Mouse (Mus musculus) hindbrain, embryonic 15.5 days (tissue): ENCODE measurements around the gene P2ry2. TPM values are rescaled to one million over a fixed set of nuclear protein-coding genes. Genes with fewer than 3 reads are reported as not detected.

Experiments used
- ATAC-seq: fragments of 200-750 bp; cut with Nextera tagmentation; 2 replicates; pipeline ENCODE4 v1.8.0; 2017; ENCODE audit warnings: low read depth, moderate number of reproducible peaks, moderate TSS enrichment; ENCODE audit not compliant: low FRiP score
- H3K27ac ChIP-seq: fragments of 300-500 bp; sonication (generic); replicated peaks from 2 replicates; pipeline ENCODE4 v1.5.1; 2015; ENCODE audit warnings: mild to moderate bottlenecking, inconsistent platforms
- H3K27me3 ChIP-seq: fragments of 300-500 bp; sonication (generic); 2 replicates; pipeline ENCODE4 v1.6.1; 2015; ENCODE audit warnings: control low read depth, inconsistent platforms
- H3K36me3 ChIP-seq: fragments of 300-500 bp; sonication (generic); 2 replicates; pipeline ENCODE4 v1.6.1; 2015; ENCODE audit warnings: control low read depth, inconsistent platforms
- H3K4me1 ChIP-seq: fragments of 300-500 bp; sonication (generic); replicated peaks from 2 replicates; pipeline ENCODE4 v1.6.1; 2015; ENCODE audit warnings: control low read depth, inconsistent platforms
- H3K4me2 ChIP-seq: fragments of 300-500 bp; sonication (generic); 2 replicates; pipeline ENCODE4 v1.6.1; 2015; ENCODE audit warnings: moderate library complexity, mild to moderate bottlenecking, inconsistent platforms
- H3K4me3 ChIP-seq: fragments of 300-500 bp; sonication (generic); 2 replicates; pipeline ENCODE4 v1.5.1; 2015; ENCODE audit warnings: mild to moderate bottlenecking, inconsistent platforms
- H3K9ac ChIP-seq: fragments of 300-500 bp; sonication (generic); 2 replicates; pipeline ENCODE4 v1.6.1; 2015; ENCODE audit warnings: inconsistent platforms
- H3K9me3 ChIP-seq: fragments of 300-500 bp; sonication (generic); 2 replicates; pipeline ENCODE4 v1.6.1; 2016; ENCODE audit warnings: control low read depth, inconsistent platforms
- WGBS: fragments of 180-500 bp; shearing (Covaris S2); methylation state at CpG from one replicate; pipeline ENCODE4 v1.1.7; 2015; 5-methylcytosine and 5-hydroxymethylcytosine counted together
- polyA plus RNA-seq: library from polyadenylated mRNA; unstranded; fragments of >200 nt; fragmentation: Nextera tagmentation; extraction: Ambion mirVana; gene quantifications from 2 replicates; pipeline ENCODE4 v1.2.1, GENCODE M21; 2015

Gene P2ry2
- polyA plus RNA-seq, 1 experiment from 2014 or later = 0.39 TPM

DNA sequence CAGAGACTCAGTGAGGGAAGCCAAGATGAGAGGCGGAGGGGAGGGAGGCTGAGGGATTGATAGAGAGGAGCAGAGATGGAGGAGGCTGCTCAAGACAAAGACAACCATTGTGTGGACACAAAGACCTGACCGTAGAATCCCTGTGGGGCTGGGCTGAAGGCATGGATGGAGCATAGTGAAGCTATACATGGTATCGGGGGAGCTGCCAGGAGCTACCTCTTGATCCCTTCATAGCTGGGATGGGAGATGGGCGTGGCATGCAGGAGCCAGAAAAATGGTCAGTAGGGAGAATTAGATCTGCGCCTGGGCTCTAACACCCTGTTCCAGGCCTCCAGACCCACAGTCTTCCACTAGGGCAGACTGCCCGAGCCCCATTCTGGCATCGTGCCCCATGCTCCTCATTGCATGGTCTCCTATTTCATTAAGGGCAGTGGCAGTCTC, 4.4 kb upstream of the P2ry2 start:
- H3K4me1 ChIP-seq = peaks cover 12% of the 10 kb centered on the region
- H3K27me3 ChIP-seq = peaks cover 12% of the 10 kb centered on the region
- ATAC-seq = peak; percentile 66; the same call in 1 of the 2 replicates
- no peak overlapping the region for H3K9ac ChIP-seq
- no peaks in the 10 kb centered on the region for H3K36me3 ChIP-seq
- no peak overlapping the region for H3K4me2 ChIP-seq
- peak overlapping the region; percentile 30 for H3K27ac ChIP-seq
- 46% methylated on average over 7 of the region's 7 CpGs for WGBS
- no peak overlapping the region for H3K4me3 ChIP-seq
- H3K9me3 ChIP-seq = no peaks in the 10 kb centered on the region

DNA sequence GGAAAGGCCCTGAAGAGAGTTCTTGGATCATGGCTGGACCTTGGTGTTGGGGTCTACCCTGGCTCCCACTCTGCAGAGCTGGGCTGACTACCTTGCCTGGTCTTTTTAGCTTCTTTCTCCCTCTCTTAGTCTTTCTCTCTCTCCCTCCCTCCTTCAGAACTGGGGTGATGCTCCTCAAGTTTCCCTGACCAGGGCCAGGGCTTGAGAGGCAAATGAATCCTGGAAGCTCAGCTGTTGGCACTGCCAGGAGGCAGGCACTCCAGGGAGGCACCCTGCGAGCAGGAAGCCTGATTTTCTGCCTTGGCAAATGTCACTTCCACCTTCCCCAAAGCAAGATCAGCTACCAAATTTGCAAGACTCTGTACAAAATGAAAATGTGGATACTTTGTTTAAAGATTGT, 2.3 kb upstream of the P2ry2 start:
- Histone ChIP-seq H3K4me2 (no peak overlapping the region), H3K27ac (no peak overlapping the region), H3K4me1 (peaks cover 21% of the 10 kb centered on the region), H3K9me3 (no peaks in the 10 kb centered on the region), H3K27me3 (peaks cover 33% of the 10 kb centered on the region), H3K36me3 (no peaks in the 10 kb centered on the region), H3K9ac (no peak overlapping the region), H3K4me3 (no peak overlapping the region)
- ATAC-seq = no peak
- 67% methylated on average over 1 of the region's 1 CpGs for WGBS

DNA sequence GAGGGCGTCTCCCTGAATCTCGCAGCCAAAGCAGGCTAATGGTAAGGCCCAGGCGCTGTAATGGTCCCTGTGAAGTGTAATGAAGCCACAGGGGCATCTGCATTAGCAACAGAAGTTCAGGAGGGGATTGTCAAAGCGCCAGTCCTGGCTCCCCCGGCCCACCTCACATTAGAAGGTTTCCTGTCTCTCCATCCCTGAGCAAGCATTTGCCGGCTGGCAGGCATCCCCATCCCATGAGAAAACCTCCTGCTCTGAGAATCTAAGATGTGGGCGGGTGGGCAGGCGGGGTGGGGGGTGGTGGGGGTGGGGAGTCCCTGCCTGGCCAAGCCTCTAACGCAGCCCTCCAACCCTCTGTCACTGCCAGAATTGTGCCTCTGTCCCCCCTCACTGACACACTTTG, 1.4 kb upstream of the P2ry2 start:
- H3K36me3 ChIP-seq = no peaks in the 10 kb centered on the region
- peaks cover 42% of the 10 kb centered on the region for H3K27me3 ChIP-seq
- H3K9ac ChIP-seq = no peak overlapping the region
- no peak overlapping the region for H3K4me3 ChIP-seq
- no peaks in the 10 kb centered on the region for H3K9me3 ChIP-seq
- no peak for ATAC-seq
- peaks cover 21% of the 10 kb centered on the region for H3K4me1 ChIP-seq
- 16% methylated on average over 6 of the region's 9 CpGs for WGBS
- H3K4me2 ChIP-seq = no peak overlapping the region
- no peak overlapping the region for H3K27ac ChIP-seq

DNA sequence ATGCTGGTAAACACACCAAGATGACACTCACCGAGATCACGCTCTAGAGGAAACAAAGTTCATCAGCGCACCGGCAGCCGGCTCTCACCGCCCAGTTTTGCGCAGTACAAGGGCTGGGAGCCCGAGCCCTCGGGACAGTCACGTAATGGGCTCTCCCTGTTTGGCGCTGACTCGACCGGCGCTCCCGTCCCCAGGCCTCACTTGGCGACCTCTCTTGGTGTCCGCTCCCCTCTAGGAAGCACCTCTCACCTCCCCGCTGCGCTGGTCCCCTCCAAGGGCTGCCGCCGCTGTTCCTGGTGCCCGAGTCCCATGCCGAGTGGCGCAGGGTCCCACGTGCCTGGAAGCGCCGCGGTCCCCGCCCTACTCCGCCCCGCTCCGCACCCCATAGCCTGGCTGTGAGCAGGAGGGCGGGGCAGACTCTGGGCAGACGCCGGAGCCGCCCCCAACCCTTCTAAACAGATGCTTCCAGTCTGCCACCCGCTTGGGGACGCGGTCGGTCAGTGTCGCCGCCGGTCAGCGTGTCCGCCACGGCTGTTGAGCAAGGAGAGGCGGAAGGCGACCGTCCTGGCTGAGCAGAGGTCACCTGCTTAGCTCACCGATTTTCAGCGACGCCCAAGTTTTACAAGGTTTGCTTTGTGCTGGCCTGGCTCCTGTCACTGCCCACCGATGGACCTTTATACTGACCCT, 842 bp downstream of the P2ry2 start:
- Histone ChIP-seq H3K27me3 (peaks cover 42% of the 10 kb centered on the region), H3K4me1 (peaks cover 21% of the 10 kb centered on the region), H3K27ac (no peak overlapping the region), H3K4me3 (peak overlapping the region; percentile 46), H3K9me3 (no peaks in the 10 kb centered on the region), H3K4me2 (peak overlapping the region; percentile 96), H3K9ac (peak overlapping the region; percentile 39), H3K36me3 (no peaks in the 10 kb centered on the region)
- under 1% methylated on average over 40 of the region's 53 CpGs for WGBS
- ATAC-seq = peak; percentile 83

DNA sequence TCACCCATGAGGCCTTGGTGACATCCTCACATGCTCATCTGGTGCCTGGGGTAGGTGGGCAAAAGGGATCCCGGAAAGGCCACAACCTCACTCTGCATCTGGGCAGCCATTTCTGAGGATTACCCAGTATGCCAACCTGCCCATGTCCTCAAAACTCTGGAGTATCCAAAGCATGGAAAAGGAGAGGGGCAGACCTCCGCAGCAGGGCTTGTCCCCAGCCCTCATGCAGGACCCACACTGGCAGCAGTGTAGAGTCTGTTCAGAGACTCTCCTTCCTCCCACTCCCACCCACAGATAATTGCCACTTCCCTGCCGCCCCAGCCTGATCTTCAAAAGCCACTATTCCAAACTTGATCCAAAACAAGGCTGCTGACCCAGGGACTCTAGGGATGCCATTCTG, 1.9 kb downstream of the P2ry2 start:
- no peaks in the 10 kb centered on the region for H3K36me3 ChIP-seq
- H3K27me3 ChIP-seq = peaks cover 42% of the 10 kb centered on the region
- H3K4me3 ChIP-seq = no peak overlapping the region
- H3K27ac ChIP-seq = no peak overlapping the region
- WGBS = 76% methylated on average over 3 of the region's 3 CpGs
- peaks cover 21% of the 10 kb centered on the region for H3K4me1 ChIP-seq
- no peaks in the 10 kb centered on the region for H3K9me3 ChIP-seq
- no peak overlapping the region for H3K9ac ChIP-seq
- ATAC-seq = no peak
- no peak overlapping the region for H3K4me2 ChIP-seq

DNA sequence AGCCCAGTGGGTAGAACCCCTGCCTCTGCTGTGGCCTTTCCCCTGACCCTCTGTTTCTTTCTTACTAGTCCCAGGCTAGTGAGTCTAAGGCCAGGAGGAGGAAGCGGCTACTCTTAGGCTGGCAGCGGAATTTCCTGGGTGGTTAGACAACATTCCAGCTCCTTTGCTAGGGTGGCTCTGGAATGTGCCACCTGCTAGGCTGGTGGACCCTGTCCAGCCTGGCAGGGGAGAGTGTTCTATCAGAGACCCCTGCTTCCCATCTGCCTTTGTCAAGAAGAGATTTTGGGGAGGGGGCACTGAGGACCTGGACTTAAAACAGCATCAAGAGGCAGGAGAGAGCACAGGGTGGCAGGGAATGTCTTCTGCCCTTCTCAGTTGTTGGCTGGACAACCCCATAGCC, 6.5 kb downstream of the P2ry2 start:
- Histone ChIP-seq H3K4me1 (peaks cover under 1% of the 10 kb centered on the region; the same call in 1 of the 2 replicates), H3K9ac (no peak overlapping the region), H3K27ac (no peak overlapping the region), H3K27me3 (peaks cover 21% of the 10 kb centered on the region), H3K36me3 (no peaks in the 10 kb centered on the region), H3K9me3 (no peaks in the 10 kb centered on the region), H3K4me3 (no peak overlapping the region), H3K4me2 (no peak overlapping the region)
- 75% methylated on average over 2 of the region's 2 CpGs for WGBS
- ATAC-seq = no peak

DNA sequence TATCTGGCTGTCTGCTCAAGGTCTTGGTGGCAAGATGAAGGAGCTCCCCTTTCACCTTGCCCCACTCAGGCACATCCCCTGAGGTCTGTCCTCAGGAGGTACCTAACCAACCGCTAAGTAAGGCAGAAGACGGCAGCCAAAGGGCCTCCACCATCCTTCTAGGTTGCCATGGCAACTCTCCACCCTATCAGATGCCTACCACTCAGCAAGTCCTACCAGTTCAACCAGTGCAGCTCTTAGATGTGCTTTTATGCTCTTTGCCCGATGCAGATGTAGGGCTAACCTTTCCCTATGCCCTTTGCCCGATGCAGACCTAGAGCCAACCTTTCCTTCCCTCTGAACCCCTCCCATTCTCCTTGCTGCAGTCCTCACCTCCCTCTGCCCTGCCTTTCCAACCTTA, 7.5 kb downstream of the P2ry2 start:
- Histone ChIP-seq H3K4me3 (no peak overlapping the region), H3K4me2 (no peak overlapping the region), H3K36me3 (no peaks in the 10 kb centered on the region), H3K9ac (no peak overlapping the region), H3K27ac (no peak overlapping the region), H3K27me3 (peaks cover 10% of the 10 kb centered on the region), H3K4me1 (no peaks in the 10 kb centered on the region), H3K9me3 (no peaks in the 10 kb centered on the region)
- 53% methylated on average over 4 of the region's 4 CpGs for WGBS
- peak; percentile 19; the same call in 1 of the 2 replicates for ATAC-seq

DNA sequence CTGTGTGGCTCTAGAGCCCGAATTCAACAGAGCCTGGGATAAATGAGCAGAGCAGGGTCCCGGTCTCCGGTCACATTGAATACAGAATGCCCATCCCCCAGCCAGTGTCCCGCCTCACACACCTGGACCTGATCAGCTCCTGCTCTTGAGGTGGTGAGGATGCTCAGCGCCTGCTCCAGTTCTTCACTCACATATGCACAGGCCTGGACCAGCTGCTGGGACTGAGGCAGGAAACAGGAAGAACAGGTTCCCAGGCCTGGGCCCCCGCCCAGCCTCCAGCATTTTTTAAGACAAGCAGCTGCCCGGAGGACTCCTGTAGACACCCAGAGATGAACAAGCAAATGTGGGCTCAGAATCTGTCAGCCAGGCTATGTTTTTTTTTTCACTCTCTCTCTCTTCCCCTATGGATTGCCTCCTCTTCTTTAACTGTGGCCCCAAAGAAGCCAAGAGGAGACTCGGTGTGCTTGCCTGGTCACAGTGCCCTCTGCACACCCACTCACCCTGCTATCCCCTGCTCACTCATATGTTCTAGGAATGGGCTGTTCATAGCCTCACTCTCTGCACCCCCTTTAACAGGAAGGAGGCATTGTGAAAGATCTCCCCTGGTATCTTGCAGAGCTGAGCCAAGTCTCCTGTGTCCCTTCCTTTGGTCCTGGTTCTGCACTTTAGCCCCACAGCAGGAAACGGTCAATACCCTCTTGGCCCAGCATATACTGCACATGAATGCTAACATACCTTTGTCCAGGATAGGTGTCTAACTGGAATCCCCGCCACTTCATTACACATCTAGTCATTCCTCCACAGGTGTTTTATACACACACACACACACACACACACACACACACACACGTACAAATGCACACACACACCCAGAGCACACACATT, 9.0 kb downstream of the P2ry2 start:
- no peak overlapping the region for H3K9ac ChIP-seq
- no peak for ATAC-seq

DNA sequence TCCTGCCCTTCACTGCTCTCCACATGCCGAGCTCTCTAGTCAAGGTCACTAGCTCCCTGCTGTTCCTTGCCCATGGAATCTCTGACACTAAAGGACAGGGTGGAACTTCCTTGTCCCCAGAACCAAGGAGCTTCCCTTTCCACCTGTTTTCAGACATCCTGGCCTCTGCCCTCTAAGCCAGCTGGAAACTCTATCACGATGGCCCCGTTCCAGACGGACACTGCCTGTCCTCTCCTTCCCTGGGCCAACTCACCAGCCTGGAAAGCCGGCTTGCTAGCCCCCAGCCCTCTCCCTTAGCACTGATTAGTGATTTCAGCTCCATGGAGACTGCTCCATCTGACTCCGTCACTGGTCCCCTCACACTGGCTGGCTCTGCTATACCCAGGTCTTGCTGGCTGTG, 10.4 kb downstream of the P2ry2 start:
- H3K4me2 ChIP-seq = no peak overlapping the region
- no peaks in the 10 kb centered on the region for H3K36me3 ChIP-seq
- no peaks in the 10 kb centered on the region for H3K27me3 ChIP-seq
- no peak overlapping the region for H3K27ac ChIP-seq
- H3K9ac ChIP-seq = no peak overlapping the region
- H3K9me3 ChIP-seq = no peaks in the 10 kb centered on the region
- H3K4me3 ChIP-seq = no peak overlapping the region
- no peak; the same call in 1 of the 2 replicates for ATAC-seq
- H3K4me1 ChIP-seq = no peaks in the 10 kb centered on the region
- 58% methylated on average over 6 of the region's 6 CpGs for WGBS

More for the DNA sequence above, 9.0 kb downstream of the P2ry2 start:
- H3K4me3 ChIP-seq = no peak overlapping the region
- no peaks in the 10 kb centered on the region for H3K9me3 ChIP-seq
- H3K36me3 ChIP-seq = no peaks in the 10 kb centered on the region
- 76% methylated on average over 11 of the region's 11 CpGs for WGBS
- H3K4me1 ChIP-seq = no peaks in the 10 kb centered on the region
- no peak overlapping the region for H3K27ac ChIP-seq
- no peak overlapping the region for H3K4me2 ChIP-seq
- no peaks in the 10 kb centered on the region for H3K27me3 ChIP-seq

DNA sequence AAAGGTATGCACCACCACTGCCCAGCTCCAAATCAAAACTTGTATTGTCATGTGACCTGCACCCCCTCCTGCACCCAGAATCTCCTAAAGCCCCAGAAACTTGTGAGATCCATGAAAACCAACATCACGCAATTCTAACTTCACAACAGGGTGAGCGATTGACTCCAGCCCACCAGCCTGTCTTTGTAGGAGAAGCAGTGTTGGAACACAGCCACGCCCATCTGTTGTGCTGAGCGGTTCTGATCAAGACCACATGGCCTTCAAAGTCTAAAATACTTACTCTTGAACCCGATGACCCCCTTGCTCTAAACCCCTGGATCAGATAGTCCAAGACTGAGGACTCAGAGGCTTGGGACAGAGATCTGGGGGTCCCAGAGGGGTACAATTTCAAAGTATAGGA, 13.0 kb downstream of the P2ry2 start:
- Histone ChIP-seq H3K36me3 (no peaks in the 10 kb centered on the region), H3K27ac (no peak overlapping the region), H3K4me1 (no peaks in the 10 kb centered on the region), H3K9ac (no peak overlapping the region), H3K4me2 (no peak overlapping the region), H3K27me3 (no peaks in the 10 kb centered on the region), H3K4me3 (no peak overlapping the region), H3K9me3 (no peaks in the 10 kb centered on the region)
- 91% methylated on average over 5 of the region's 5 CpGs for WGBS
- no peak for ATAC-seq

DNA sequence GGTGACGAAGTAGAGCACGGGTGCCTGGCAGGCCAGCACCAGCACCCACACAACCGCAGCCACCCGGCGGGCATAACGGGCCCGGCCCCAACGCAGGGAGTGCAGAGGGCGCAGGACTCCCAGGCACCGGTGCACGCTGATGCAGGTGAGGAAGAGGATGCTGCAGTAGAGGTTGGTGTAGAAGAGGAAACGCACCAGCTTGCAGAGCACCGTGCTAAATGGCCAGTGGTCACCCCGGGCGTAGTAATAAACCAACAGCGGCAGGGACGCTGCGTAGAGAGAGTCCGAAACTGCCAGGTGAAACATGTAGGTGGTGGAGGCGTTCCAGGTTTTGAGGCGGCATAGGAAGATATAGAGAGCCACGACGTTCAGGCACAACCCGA, 14.1 kb downstream of the P2ry2 start:
- Histone ChIP-seq H3K27ac (no peak overlapping the region), H3K27me3 (no peaks in the 10 kb centered on the region), H3K4me1 (no peaks in the 10 kb centered on the region), H3K4me2 (no peak overlapping the region), H3K9me3 (no peaks in the 10 kb centered on the region), H3K9ac (no peak overlapping the region), H3K36me3 (no peaks in the 10 kb centered on the region), H3K4me3 (no peak overlapping the region)
- WGBS = 91% methylated on average over 24 of the region's 24 CpGs
- ATAC-seq = no peak

DNA sequence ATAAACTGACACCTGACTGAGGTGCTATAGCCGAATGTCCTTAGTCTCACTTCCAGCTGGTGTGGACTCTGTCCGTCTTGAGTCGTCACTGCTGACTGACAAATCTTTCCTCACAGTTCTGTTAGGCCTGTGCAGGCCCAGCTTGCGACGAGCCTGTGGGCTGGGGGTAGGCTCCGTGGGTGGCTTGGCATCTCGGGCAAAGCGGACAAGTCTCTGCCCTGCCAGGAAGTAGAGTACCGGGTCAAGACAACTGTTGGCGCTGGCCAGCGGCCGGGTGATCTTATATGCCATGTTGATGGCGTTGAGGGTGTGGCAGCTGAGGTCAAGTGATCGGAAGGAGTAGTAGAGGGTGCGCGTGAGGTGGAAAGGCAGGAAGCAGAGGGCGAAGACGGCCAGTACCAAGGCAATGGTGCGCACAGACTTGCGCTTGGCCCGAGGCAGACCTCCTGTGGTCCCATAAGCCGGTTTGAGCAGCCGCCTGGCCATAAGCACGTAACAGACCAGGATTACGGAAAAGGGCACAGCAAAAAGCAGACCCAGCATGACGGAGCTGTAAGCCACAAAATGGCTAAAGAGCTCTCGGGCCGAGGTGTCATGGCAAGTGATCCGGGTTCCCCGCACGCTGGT, 14.6 kb downstream of the P2ry2 start:
- 84% methylated on average over 31 of the region's 31 CpGs for WGBS
- Histone ChIP-seq H3K36me3 (no peaks in the 10 kb centered on the region), H3K27me3 (no peaks in the 10 kb centered on the region), H3K4me1 (no peaks in the 10 kb centered on the region), H3K4me2 (no peak overlapping the region), H3K9ac (no peak overlapping the region), H3K27ac (no peak overlapping the region), H3K4me3 (no peak overlapping the region), H3K9me3 (no peaks in the 10 kb centered on the region)
- ATAC-seq = no peak
